In genomic region chr4:100524741-100525140, GRCm38 (mm10) we compare ENCODE assay signal across 27 mouse cellular contexts. TPM values are rescaled to one million over a fixed set of nuclear protein-coding genes. Genes with fewer than 3 reads are reported as not detected.
DNase-seq lines count a peak whose midpoint lies in the region; ATAC-seq and TF ChIP-seq lines count a peak whose summit lies in the region.
"Had no signal": no experiment of that assay in that cellular context is flagged by ENCODE, and none has a peak within 500 bp of the region (broad histone marks: within the 10 kb centered on the region; RNA-seq: fewer than 3 reads in every experiment).

No protein-coding gene starts in this region.

- peaks cover 9% of the 10 kb centered on the region for H3K36me3 ChIP-seq in heart, adult 2 months (ENCODE audit: control insufficient read depth, insufficient read depth, low read length)
- H3K36me3 ChIP-seq in heart, embryonic 12.5 days: no peaks in the 10 kb centered on the region
- H3K36me3 ChIP-seq in heart, embryonic 16.5 days (ENCODE audit: control insufficient read depth, insufficient read depth): no peaks in the 10 kb centered on the region
- H3K36me3 ChIP-seq: embryonic facial prominence, embryonic 13.5 days; forebrain, embryonic 12.5 days; hindbrain, embryonic 10.5 days had no signal

- no peak for TF ChIP-seq EP300 in heart, adult 2 months (IDR thresholded peaks at IDR 0.05; ENCODE audit: insufficient read depth, low read depth, low read length)

- no peak overlapping the region for H3K27ac ChIP-seq in heart, adult 2 months
- H3K27ac ChIP-seq in heart, embryonic 12.5 days (ENCODE audit: poor library complexity, severe bottlenecking): peak overlapping the region; percentile 5; the same call in 1 of the 2 replicates
- H3K27ac ChIP-seq in heart, embryonic 16.5 days (ENCODE audit: low read length): peak overlapping the region; percentile 79
- H3K27ac ChIP-seq: embryonic facial prominence, embryonic 13.5 days; forebrain, embryonic 12.5 days; hindbrain, embryonic 10.5 days; hindbrain, embryonic 14.5 days had no signal

- peaks cover 1% of the 10 kb centered on the region; the same call in 1 of the 2 replicates for H3K4me1 ChIP-seq in heart, adult 2 months (ENCODE audit: control insufficient read depth, insufficient read depth, low read length)
- peaks cover 45% of the 10 kb centered on the region for H3K4me1 ChIP-seq in heart, embryonic 12.5 days (replicated peaks)
- peaks cover 44% of the 10 kb centered on the region for H3K4me1 ChIP-seq in heart, embryonic 16.5 days (ENCODE audit: control insufficient read depth, insufficient read depth, low read length)
- no peaks in the 10 kb centered on the region for H3K4me1 ChIP-seq in lung, adult 2 months (ENCODE audit: control insufficient read depth, insufficient read depth, low read length)

- intact Hi-C loops in heart, adult 2 months (cut with DNase I): no loop called here
- intact Hi-C loops in heart, postnatal 25 days (cut with DNase I): no loop called here
- intact Hi-C loops in heart, postnatal 36 days (cut with DNase I): no loop called here

- no peak for TF ChIP-seq CTCF in heart, adult 2 months (IDR thresholded peaks at IDR 0.05)
- no peak for TF ChIP-seq CTCF in lung, adult 2 months (IDR thresholded peaks at IDR 0.05; ENCODE audit: insufficient read depth, low read length)

- 48% methylated on average over 4 of the region's 4 CpGs for WGBS in heart, adult 2 months
- 25% methylated on average over 4 of the region's 4 CpGs for WGBS in heart, embryonic 12.5 days
- WGBS in heart, embryonic 16.5 days: 28% methylated on average over 4 of the region's 4 CpGs
- 70% methylated on average over 4 of the region's 4 CpGs for WGBS in lung, adult 2 months

- TF ChIP-seq POLR2A in heart, adult 2 months (IDR thresholded peaks at IDR 0.05; ENCODE audit: insufficient read depth, low read depth, low read length): no peak
- TF ChIP-seq POLR2A in lung, adult 2 months (IDR thresholded peaks at IDR 0.05; ENCODE audit: borderline replicate concordance, extremely low read depth, low read depth, low read length): no peak

- H3K4me3 ChIP-seq in heart, adult 2 months: no peak overlapping the region
- no peak overlapping the region for H3K4me3 ChIP-seq in heart, embryonic 12.5 days
- no peak overlapping the region for H3K4me3 ChIP-seq in heart, embryonic 16.5 days (ENCODE audit: low read length)
- H3K4me3 ChIP-seq in lung, adult 2 months (replicated peaks; ENCODE audit: extremely low read depth, low read depth, low read length): no peak overlapping the region
- H3K4me3 ChIP-seq: embryonic facial prominence, embryonic 13.5 days; forebrain, embryonic 12.5 days; hindbrain, embryonic 10.5 days had no signal

- ATAC-seq in heart, embryonic 12.5 days (ENCODE audit: insufficient number of reproducible peaks, low FRiP score): no peak
- peak; percentile 64; the same call in 1 of the 2 replicates for ATAC-seq in heart, embryonic 16.5 days (replicated peaks; ENCODE audit: extremely low read depth, insufficient read depth, low FRiP score)
- ATAC-seq in megakaryocyte progenitor cell, adult 5-6 weeks (replicated peaks; ENCODE audit: poor library complexity): no peak
- no peak for ATAC-seq in granulocyte monocyte progenitor cell, adult 5-6 weeks (replicated peaks; ENCODE audit: poor library complexity, severe bottlenecking)
- ATAC-seq: activated CD4-positive, CD25-positive, alpha-beta regulatory T cell, adult 4 months; forebrain, postnatal 0 days; intestine, postnatal 0 days; Patski had no signal

- H3K9ac ChIP-seq in heart, adult 2 months (ENCODE audit: low read depth, low read length): no peak overlapping the region
- H3K9ac ChIP-seq in heart, embryonic 12.5 days: no peak overlapping the region
- H3K9ac ChIP-seq in heart, embryonic 16.5 days (ENCODE audit: low read length): peak overlapping the region; percentile 49
- H3K9ac ChIP-seq: embryonic facial prominence, embryonic 13.5 days; forebrain, embryonic 12.5 days; forebrain, postnatal 0 days; hindbrain, embryonic 14.5 days had no signal

- no peaks in the 10 kb centered on the region for H3K79me2 ChIP-seq in heart, adult 2 months (replicated peaks; ENCODE audit: control insufficient read depth, insufficient read depth, low read length)

- no peaks in the 10 kb centered on the region for H3K27me3 ChIP-seq in heart, adult 2 months (ENCODE audit: control insufficient read depth, insufficient read depth, low read length)
- no peaks in the 10 kb centered on the region for H3K27me3 ChIP-seq in heart, embryonic 12.5 days (replicated peaks)
- no peaks in the 10 kb centered on the region for H3K27me3 ChIP-seq in heart, embryonic 16.5 days (ENCODE audit: control insufficient read depth, insufficient read depth, low read length)
- H3K27me3 ChIP-seq: Patski had no signal

- H3K9me3 ChIP-seq in heart, embryonic 12.5 days (replicated peaks): no peaks in the 10 kb centered on the region
- H3K9me3 ChIP-seq in heart, embryonic 16.5 days (replicated peaks; ENCODE audit: control insufficient read depth, low read length): no peaks in the 10 kb centered on the region
- H3K9me3 ChIP-seq: embryonic facial prominence, embryonic 13.5 days; forebrain, embryonic 12.5 days; hindbrain, embryonic 10.5 days had no signal

- no peak overlapping the region; the same call in 1 of the 2 replicates for H3K4me2 ChIP-seq in heart, embryonic 12.5 days
- peak overlapping the region; percentile 39; the same call in 1 of the 2 replicates for H3K4me2 ChIP-seq in heart, embryonic 16.5 days (ENCODE audit: low read depth, low read length)
- H3K4me2 ChIP-seq: embryonic facial prominence, embryonic 13.5 days; forebrain, embryonic 12.5 days; hindbrain, embryonic 14.5 days had no signal

- peak; percentile 28 to 30 for DNase-seq in heart, adult 2 months
- DNase-seq in heart, postnatal 25 days (ENCODE audit: low spot score): no peak
- DNase-seq in heart, postnatal 36 days: peak; percentile 14 to 24
- DNase-seq in lung, adult 2 months: no peak
- DNase-seq: adrenal gland, postnatal 14 days; cerebellum, adult 11-12 months; cerebellum, adult 9-10 months; cerebellum, postnatal 25 days; forebrain, postnatal 0 days; gastrocnemius, postnatal 36 days; kidney, adult 8-10 months had no signal

RNA-seq across cellular contexts. Expression of gene Ube2u, which starts 46.1 kb away (rescaled TPM):
- total RNA-seq in heart, adult 2 months (2021): not detected
- polyA plus RNA-seq in heart, adult 2 months (2012; rRNA removed): not detected in 2 replicates
- total RNA-seq in heart, postnatal 25 days (2021): not detected
- 0.10 and 0.21 TPM in 2 replicates for polyA plus RNA-seq in heart, embryonic 12.5 days (2016; fragmentation: Nextera tagmentation; extraction: Ambion mirVana)
- 0.16 and 0.27 TPM in 2 replicates for polyA plus RNA-seq in heart, embryonic 16.5 days (2015; fragmentation: Nextera tagmentation; extraction: Ambion mirVana)
- not detected for total RNA-seq in heart, postnatal 36 days (2021)
- not detected in 2 replicates for total RNA-seq in megakaryocyte progenitor cell, adult 5-6 weeks (2015)
- not detected in 2 replicates for total RNA-seq in megakaryocyte progenitor cell, adult 5-6 weeks (2017)
- not detected in 2 replicates for total RNA-seq in granulocyte monocyte progenitor cell, adult 5-6 weeks (2014; fragmentation: Nextera tagmentation)
- not detected in 2 replicates for total RNA-seq in granulocyte monocyte progenitor cell, adult 5-6 weeks (2017)
- not detected in 2 replicates for polyA plus RNA-seq in lung, adult 2 months (2012; rRNA removed)
- total RNA-seq: adrenal gland, adult 18-20 months; adrenal gland, postnatal 14 days; forebrain, postnatal 0 days; gastrocnemius, adult 8-10 months; gastrocnemius, postnatal 36 days; MEL had no signal
- polyA plus RNA-seq: activated CD4-positive, CD25-positive, alpha-beta regulatory T cell, adult 4 months; C2C12; cortical plate, adult 2 months; Patski had no signal

Comparison
In these comparisons a context has a peak if more than half of its experiments do, and no peak if none do; other contexts are left out.
1. DNase-seq: peak in heart, adult 2 months (2 of 2) and heart, postnatal 36 days (2 of 2); none in heart, postnatal 25 days (single experiment) and lung, adult 2 months (single experiment).